Mouse (Mus musculus): ENCODE measurements around the gene Srp72. TPM values are rescaled to one million over a fixed set of nuclear protein-coding genes. Genes with fewer than 3 reads are reported as not detected.

Srp72 gene
- polyA plus RNA-seq, 1 experiment from 2014 or later = 47.1 TPM

GRCm38 (mm10) chr5:76998416-76998815 lies 23.9 kb downstream of the Srp72 start:
- DNase-seq (ENCODE audit: low spot score) = peak; percentile 20
- Histone ChIP-seq H3K27ac (replicated peaks) (no peak overlapping the region), H3K36me3 (ENCODE audit: control insufficient read depth, insufficient read depth, low read length) (peaks cover 23% of the 10 kb centered on the region), H3K9ac (ENCODE audit: low read length) (no peak overlapping the region), H3K4me1 (replicated peaks; ENCODE audit: control insufficient read depth, insufficient read depth) (no peaks in the 10 kb centered on the region), H3K4me2 (replicated peaks; ENCODE audit: low read depth) (no peak overlapping the region), H3K9me3 (ENCODE audit: control insufficient read depth, low read length) (no peaks in the 10 kb centered on the region), H3K27me3 (ENCODE audit: control insufficient read depth, insufficient read depth, low read length) (no peaks in the 10 kb centered on the region), H3K4me3 (ENCODE audit: low read depth, low read length) (no peak overlapping the region)
- no peak for ATAC-seq (ENCODE audit: low FRiP score, low TSS enrichment)
- TF ChIP-seq EP300 (optimal IDR thresholded peaks at IDR 0.05) (no peak), CTCF (IDR thresholded peaks at IDR 0.05; ENCODE audit: low read depth) (peak; percentile 76)
- WGBS = 45% methylated on average over 5 of the region's 5 CpGs

GRCm38 (mm10) chr5:77001192-77001591 lies 26.7 kb downstream of the Srp72 start:
- no peaks in the 10 kb centered on the region for H3K27me3 ChIP-seq (ENCODE audit: control insufficient read depth, insufficient read depth, low read length)
- H3K36me3 ChIP-seq (ENCODE audit: control insufficient read depth, insufficient read depth, low read length) = peaks cover 12% of the 10 kb centered on the region
- DNase-seq (ENCODE audit: low spot score) (no peak), ATAC-seq (ENCODE audit: low FRiP score, low TSS enrichment) (no peak)
- no peak overlapping the region for H3K4me2 ChIP-seq (replicated peaks; ENCODE audit: low read depth)
- no peaks in the 10 kb centered on the region for H3K9me3 ChIP-seq (ENCODE audit: control insufficient read depth, low read length)
- WGBS = 91% methylated on average over 17 of the region's 17 CpGs
- TF ChIP-seq CTCF (IDR thresholded peaks at IDR 0.05; ENCODE audit: low read depth) (no peak), EP300 (optimal IDR thresholded peaks at IDR 0.05) (no peak)
- H3K4me1 ChIP-seq (replicated peaks; ENCODE audit: control insufficient read depth, insufficient read depth) = no peaks in the 10 kb centered on the region
- no peak overlapping the region for H3K4me3 ChIP-seq (ENCODE audit: low read depth, low read length)
- no peak overlapping the region for H3K27ac ChIP-seq (replicated peaks)
- no peak overlapping the region for H3K9ac ChIP-seq (ENCODE audit: low read length)

GRCm38 (mm10) chr5:77004051-77004821 lies 29.8 kb downstream of the Srp72 start, which contains the start of gene Arl9:
Gene Arl9, plus strand, starts transcription at chr5:77004055.
- 92% methylated on average over 6 of the region's 6 CpGs for WGBS
- no peak within 1 kb of the TSS for H3K27ac ChIP-seq (replicated peaks)
- TF ChIP-seq EP300 (optimal IDR thresholded peaks at IDR 0.05) = no peak
- TF ChIP-seq CTCF (IDR thresholded peaks at IDR 0.05; ENCODE audit: low read depth) = no peak
- no peak within 1 kb of the TSS for H3K9ac ChIP-seq (ENCODE audit: low read length)
- H3K9me3 ChIP-seq (ENCODE audit: control insufficient read depth, low read length) = no peaks in the 10 kb centered on the region
- H3K4me2 ChIP-seq (replicated peaks; ENCODE audit: low read depth) = no peak within 1 kb of the TSS
- ATAC-seq (ENCODE audit: low FRiP score, low TSS enrichment) (no peak), DNase-seq (ENCODE audit: low spot score) (no peak)
- no peaks in the 10 kb centered on the region for H3K27me3 ChIP-seq (ENCODE audit: control insufficient read depth, insufficient read depth, low read length)
- H3K36me3 ChIP-seq (ENCODE audit: control insufficient read depth, insufficient read depth, low read length) = peaks cover 9% of the 10 kb centered on the region; the same call in 1 of the 2 replicates
- no peak within 1 kb of the TSS for H3K4me3 ChIP-seq (ENCODE audit: low read depth, low read length)
- no peaks in the 10 kb centered on the region for H3K4me1 ChIP-seq (replicated peaks; ENCODE audit: control insufficient read depth, insufficient read depth)

GRCm38 (mm10) chr5:77010352-77010751 lies 35.9 kb downstream of the Srp72 start:
- H3K9me3 ChIP-seq (ENCODE audit: control insufficient read depth, low read length) = no peaks in the 10 kb centered on the region

GRCm38 (mm10) chr5:77011082-77011481 lies 36.6 kb downstream of the Srp72 start:
- H3K4me3 ChIP-seq (ENCODE audit: low read depth, low read length) = no peak overlapping the region
- H3K27ac ChIP-seq (replicated peaks) = no peak overlapping the region
- no peaks in the 10 kb centered on the region for H3K9me3 ChIP-seq (ENCODE audit: control insufficient read depth, low read length)
- H3K27me3 ChIP-seq (ENCODE audit: control insufficient read depth, insufficient read depth, low read length) = no peaks in the 10 kb centered on the region
- WGBS = 63% methylated on average over 3 of the region's 3 CpGs
- H3K4me1 ChIP-seq (replicated peaks; ENCODE audit: control insufficient read depth, insufficient read depth) = no peaks in the 10 kb centered on the region
- no peak overlapping the region for H3K9ac ChIP-seq (ENCODE audit: low read length)
- H3K4me2 ChIP-seq (replicated peaks; ENCODE audit: low read depth) = no peak overlapping the region
- no peaks in the 10 kb centered on the region for H3K36me3 ChIP-seq (ENCODE audit: control insufficient read depth, insufficient read depth, low read length)
- DNase-seq (ENCODE audit: low spot score) = no peak
- ATAC-seq (ENCODE audit: low FRiP score, low TSS enrichment) = no peak
- no peak for TF ChIP-seq EP300 (optimal IDR thresholded peaks at IDR 0.05)
- no peak for TF ChIP-seq CTCF (IDR thresholded peaks at IDR 0.05; ENCODE audit: low read depth)

More at GRCm38 (mm10) chr5:77010352-77010751, 35.9 kb downstream of the Srp72 start:
- Histone ChIP-seq H3K4me1 (replicated peaks; ENCODE audit: control insufficient read depth, insufficient read depth) (no peaks in the 10 kb centered on the region), H3K36me3 (ENCODE audit: control insufficient read depth, insufficient read depth, low read length) (no peaks in the 10 kb centered on the region), H3K4me2 (replicated peaks; ENCODE audit: low read depth) (no peak overlapping the region), H3K27ac (replicated peaks) (no peak overlapping the region), H3K9ac (ENCODE audit: low read length) (no peak overlapping the region), H3K27me3 (ENCODE audit: control insufficient read depth, insufficient read depth, low read length) (no peaks in the 10 kb centered on the region), H3K4me3 (ENCODE audit: low read depth, low read length) (no peak overlapping the region)
- WGBS = 91% methylated on average over 9 of the region's 9 CpGs
- no peak for DNase-seq (ENCODE audit: low spot score)
- ATAC-seq (ENCODE audit: low FRiP score, low TSS enrichment) = no peak
- no peak for TF ChIP-seq CTCF (IDR thresholded peaks at IDR 0.05; ENCODE audit: low read depth)
- TF ChIP-seq EP300 (optimal IDR thresholded peaks at IDR 0.05) = no peak

GRCm38 (mm10) chr5:77013171-77013570 lies 38.7 kb downstream of the Srp72 start:
- H3K4me1 ChIP-seq (replicated peaks; ENCODE audit: control insufficient read depth, insufficient read depth) = no peaks in the 10 kb centered on the region
- no peak overlapping the region for H3K9ac ChIP-seq (ENCODE audit: low read length)
- no peaks in the 10 kb centered on the region for H3K36me3 ChIP-seq (ENCODE audit: control insufficient read depth, insufficient read depth, low read length)
- no peak overlapping the region for H3K4me3 ChIP-seq (ENCODE audit: low read depth, low read length)
- DNase-seq (ENCODE audit: low spot score) (no peak), ATAC-seq (ENCODE audit: low FRiP score, low TSS enrichment) (no peak)
- H3K9me3 ChIP-seq (ENCODE audit: control insufficient read depth, low read length) = no peaks in the 10 kb centered on the region
- H3K27me3 ChIP-seq (ENCODE audit: control insufficient read depth, insufficient read depth, low read length) = no peaks in the 10 kb centered on the region
- TF ChIP-seq EP300 (optimal IDR thresholded peaks at IDR 0.05) (no peak), CTCF (IDR thresholded peaks at IDR 0.05; ENCODE audit: low read depth) (no peak)
- no peak overlapping the region for H3K27ac ChIP-seq (replicated peaks)
- no peak overlapping the region for H3K4me2 ChIP-seq (replicated peaks; ENCODE audit: low read depth)
- 60% methylated on average over 3 of the region's 3 CpGs for WGBS
